Mouse (Mus musculus) lung, postnatal 0 days (tissue): Measurements from ENCODE around the gene Dlk2. TPM values are rescaled to one million over a fixed set of nuclear protein-coding genes. Genes with fewer than 3 reads are reported as not detected.

ENCODE experiments used
- ATAC-seq: fragments of 200-750 bp; cut with Nextera tagmentation; 2 replicates; pipeline ENCODE4 v1.8.0; 2017; ENCODE audit warnings: moderate library complexity
- DNase-seq: peaks from one replicate; pipeline ENCODE4 v3.0.0-alpha.2; 2016; ENCODE audit warnings: low spot score
- H3K27ac ChIP-seq: fragments of 300-500 bp; sonication (generic); 2 replicates; pipeline ENCODE4 v1.5.1; 2014; ENCODE audit warnings: antibody characterized with exemption, mild to moderate bottlenecking, low read length, mixed read lengths
- H3K27me3 ChIP-seq: fragments of 300-500 bp; sonication (generic); replicated peaks from 2 replicates; pipeline ENCODE4 v1.6.1; 2014; ENCODE audit warnings: low read length, mixed read lengths; ENCODE audit not compliant: insufficient read depth
- H3K36me3 ChIP-seq: fragments of 300-500 bp; sonication (generic); 2 replicates; pipeline ENCODE4 v1.6.1; 2014; ENCODE audit warnings: low read length, mixed read lengths; ENCODE audit not compliant: insufficient read depth
- H3K4me1 ChIP-seq: fragments of 300-500 bp; sonication (generic); 2 replicates; pipeline ENCODE4 v1.6.1; 2014; ENCODE audit warnings: antibody characterized with exemption, low read depth, low read length, mixed read lengths; ENCODE audit not compliant: insufficient read depth
- H3K4me2 ChIP-seq: fragments of 300-500 bp; sonication (generic); replicated peaks from 2 replicates; pipeline ENCODE4 v1.6.1; 2014; ENCODE audit warnings: low read depth, mild to moderate bottlenecking, low read length, moderate library complexity, mixed read lengths
- H3K4me3 ChIP-seq: fragments of 300-500 bp; sonication (generic); 2 replicates; pipeline ENCODE4 v1.5.1; 2014; ENCODE audit warnings: low read depth, low read length
- H3K9ac ChIP-seq: fragments of 300-500 bp; sonication (generic); replicated peaks from 2 replicates; pipeline ENCODE4 v1.6.1; 2014; ENCODE audit warnings: low read depth, mild to moderate bottlenecking
- H3K9me3 ChIP-seq: fragments of 300-500 bp; sonication (generic); 2 replicates; pipeline ENCODE4 v1.6.1; 2016; ENCODE audit warnings: low read length, mixed read lengths
- CTCF ChIP-seq: IDR thresholded peaks from 2 replicates; pipeline ENCODE4 v1.5.1; 2016; ENCODE audit warnings: antibody characterized with exemption, mild to moderate bottlenecking
- EP300 ChIP-seq: IDR thresholded peaks from 2 replicates; pipeline ENCODE4 v1.6.1; 2016; ENCODE audit warnings: antibody characterized with exemption, mild to moderate bottlenecking, control low read depth
- WGBS: fragments of 180-500 bp; shearing (Covaris S2); extraction: QIAGEN DNeasy Blood & Tissue Kit; methylation state at CpG from one replicate; pipeline ENCODE4 v1.1.7; 2014; 5-methylcytosine and 5-hydroxymethylcytosine counted together
- polyA plus RNA-seq: library from polyadenylated mRNA; unstranded; fragments of >200 nt; fragmentation: Nextera tagmentation; extraction: Ambion mirVana; gene quantifications from 2 replicates; pipeline ENCODE4 v1.2.1, GENCODE M21; 2015

The Dlk2 gene
- polyA plus RNA-seq, 1 experiment from 2014 or later: 1.3 TPM

GRCm38 (mm10) chr17:46304184-46304583 is 7.0 kb downstream of the Dlk2 start:
- H3K4me3 ChIP-seq: no peak overlapping the region
- no peaks in the 10 kb centered on the region for H3K27me3 ChIP-seq
- DNase-seq (no peak), ATAC-seq (no peak)
- TF ChIP-seq CTCF: no peak
- no peak for TF ChIP-seq EP300
- no peak overlapping the region for H3K27ac ChIP-seq
- no peaks in the 10 kb centered on the region for H3K4me1 ChIP-seq
- no peak overlapping the region for H3K9ac ChIP-seq
- H3K4me2 ChIP-seq: no peak overlapping the region
- 0 out of 2 replicates have a peak, but pooled peaks cover 3% of the 10 kb centered on the region for H3K36me3 ChIP-seq
- 88% methylated on average over 9 of the region's 9 CpGs for WGBS
- no peaks in the 10 kb centered on the region for H3K9me3 ChIP-seq

GRCm38 (mm10) chr17:46306956-46307355 is 9.7 kb downstream of the Dlk2 start:
- 88% methylated on average over 15 of the region's 15 CpGs for WGBS
- 0 out of 2 replicates have a peak, but pooled peaks cover 3% of the 10 kb centered on the region for H3K36me3 ChIP-seq
- H3K27me3 ChIP-seq: no peaks in the 10 kb centered on the region
- H3K4me1 ChIP-seq: no peaks in the 10 kb centered on the region
- DNase-seq: no peak
- H3K4me3 ChIP-seq: no peak overlapping the region
- no peak overlapping the region for H3K4me2 ChIP-seq
- no peak for ATAC-seq
- TF ChIP-seq EP300: no peak
- no peak for TF ChIP-seq CTCF
- no peaks in the 10 kb centered on the region for H3K9me3 ChIP-seq
- H3K27ac ChIP-seq: no peak overlapping the region
- no peak overlapping the region for H3K9ac ChIP-seq

GRCm38 (mm10) chr17:46309835-46310234 is 12.6 kb downstream of the Dlk2 start:
- no peak for ATAC-seq

GRCm38 (mm10) chr17:46310515-46310914 is 13.3 kb downstream of the Dlk2 start:
- Histone ChIP-seq H3K27ac (no peak overlapping the region), H3K36me3 (no peaks in the 10 kb centered on the region), H3K4me1 (no peaks in the 10 kb centered on the region), H3K4me3 (no peak overlapping the region), H3K9ac (no peak overlapping the region), H3K9me3 (no peaks in the 10 kb centered on the region), H3K4me2 (no peak overlapping the region), H3K27me3 (no peaks in the 10 kb centered on the region)
- no peak for ATAC-seq
- WGBS: 91% methylated on average over 10 of the region's 10 CpGs
- no peak for DNase-seq
- TF ChIP-seq CTCF: no peak
- TF ChIP-seq EP300: no peak

More at GRCm38 (mm10) chr17:46309835-46310234, 12.6 kb downstream of the Dlk2 start:
- Histone ChIP-seq H3K4me3 (no peak overlapping the region), H3K4me2 (no peak overlapping the region), H3K36me3 (no peaks in the 10 kb centered on the region), H3K27me3 (no peaks in the 10 kb centered on the region), H3K27ac (no peak overlapping the region), H3K9me3 (no peaks in the 10 kb centered on the region), H3K9ac (no peak overlapping the region), H3K4me1 (no peaks in the 10 kb centered on the region)
- no peak for TF ChIP-seq CTCF
- no peak for TF ChIP-seq EP300
- no peak for DNase-seq
- 63% methylated on average over 12 of the region's 12 CpGs for WGBS

GRCm38 (mm10) chr17:46313135-46313715 is 16.0 kb downstream of the Dlk2 start:
- 80% methylated on average over 9 of the region's 9 CpGs for WGBS
- Histone ChIP-seq H3K9ac (no peak overlapping the region), H3K4me3 (no peak overlapping the region), H3K9me3 (no peaks in the 10 kb centered on the region), H3K27me3 (no peaks in the 10 kb centered on the region), H3K4me1 (no peaks in the 10 kb centered on the region), H3K4me2 (no peak overlapping the region), H3K36me3 (no peaks in the 10 kb centered on the region), H3K27ac (no peak overlapping the region)
- DNase-seq: no peak
- ATAC-seq: no peak
- no peak for TF ChIP-seq CTCF
- TF ChIP-seq EP300: no peak

- Histone ChIP-seq H3K27ac (no peak overlapping the region), H3K36me3 (no peaks in the 10 kb centered on the region), H3K9ac (no peak overlapping the region), H3K27me3 (no peaks in the 10 kb centered on the region), H3K4me3 (no peak overlapping the region), H3K9me3 (no peaks in the 10 kb centered on the region), H3K4me2 (no peak overlapping the region), H3K4me1 (no peaks in the 10 kb centered on the region)
- no peak for TF ChIP-seq EP300
- no peak for TF ChIP-seq CTCF
- DNase-seq (no peak), ATAC-seq (no peak)
- WGBS: 83% methylated on average over 10 of the region's 10 CpGs
Measured at GRCm38 (mm10) chr17:46315813-46316212, 18.6 kb downstream of the Dlk2 start.

- DNase-seq (no peak), ATAC-seq (no peak)
- H3K27me3 ChIP-seq: no peaks in the 10 kb centered on the region
- no peak overlapping the region for H3K4me3 ChIP-seq
- H3K9ac ChIP-seq: no peak overlapping the region
- H3K4me1 ChIP-seq: no peaks in the 10 kb centered on the region
- TF ChIP-seq EP300 (no peak), CTCF (no peak)
- H3K4me2 ChIP-seq: no peak overlapping the region
- H3K36me3 ChIP-seq: no peaks in the 10 kb centered on the region
- H3K27ac ChIP-seq: no peak overlapping the region
- WGBS: 57% methylated on average over 6 of the region's 6 CpGs
- no peaks in the 10 kb centered on the region for H3K9me3 ChIP-seq
Measured at GRCm38 (mm10) chr17:46320492-46320891, 23.3 kb downstream of the Dlk2 start.
